Mouse (Mus musculus): ENCODE data around the gene Dgcr2.

Gene Dgcr2

GRCm38 (mm10) chr16:17911052-17911595 is 12.8 kb upstream of the Dgcr2 start, which contains the start of gene Ess2:
Gene Ess2 (minus strand): TSS chr16:17911348.
- DNase-seq (ENCODE audit: low read depth, low spot score) = peak; percentile 94

GRCm38 (mm10) chr16:17896091-17896490 is 2.3 kb downstream of the Dgcr2 start:
- no peak for DNase-seq (ENCODE audit: low read depth, low spot score)

- no peak for DNase-seq (ENCODE audit: low read depth, low spot score)
Measured at GRCm38 (mm10) chr16:17893923-17894322, 4.4 kb downstream of the Dgcr2 start, which contains the start of gene Tssk1. Gene Tssk1 (plus strand): TSS chr16:17894223.

DNA sequence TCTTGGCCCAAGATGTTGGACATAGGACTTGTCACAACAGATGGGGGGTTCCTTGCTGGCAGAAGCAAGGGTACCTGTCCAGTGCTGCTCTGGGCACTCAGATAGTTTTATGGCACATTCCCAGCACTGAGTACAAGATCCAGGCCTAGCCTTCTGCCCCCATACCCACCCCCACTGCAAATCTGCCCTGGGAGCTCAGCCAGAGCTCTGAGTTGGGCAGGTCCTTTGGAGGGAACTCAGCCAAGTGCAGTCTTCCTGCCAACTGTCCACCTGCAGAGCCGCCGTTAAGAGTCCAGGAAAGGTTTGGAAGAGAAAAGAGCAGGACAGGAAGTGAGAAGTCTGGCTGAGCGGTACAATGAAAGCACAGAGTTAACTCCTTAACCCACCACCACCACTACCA is 5.8 kb downstream of the Dgcr2 start:
- DNase-seq (ENCODE audit: low read depth, low spot score) = no peak

GRCm38 (mm10) chr16:17891567-17891959 is 6.8 kb downstream of the Dgcr2 start, which contains the start of gene Gm20518:
Gene Gm20518 (minus strand): TSS chr16:17891671.
- peak; percentile 97 for DNase-seq (ENCODE audit: low read depth, low spot score)

DNA sequence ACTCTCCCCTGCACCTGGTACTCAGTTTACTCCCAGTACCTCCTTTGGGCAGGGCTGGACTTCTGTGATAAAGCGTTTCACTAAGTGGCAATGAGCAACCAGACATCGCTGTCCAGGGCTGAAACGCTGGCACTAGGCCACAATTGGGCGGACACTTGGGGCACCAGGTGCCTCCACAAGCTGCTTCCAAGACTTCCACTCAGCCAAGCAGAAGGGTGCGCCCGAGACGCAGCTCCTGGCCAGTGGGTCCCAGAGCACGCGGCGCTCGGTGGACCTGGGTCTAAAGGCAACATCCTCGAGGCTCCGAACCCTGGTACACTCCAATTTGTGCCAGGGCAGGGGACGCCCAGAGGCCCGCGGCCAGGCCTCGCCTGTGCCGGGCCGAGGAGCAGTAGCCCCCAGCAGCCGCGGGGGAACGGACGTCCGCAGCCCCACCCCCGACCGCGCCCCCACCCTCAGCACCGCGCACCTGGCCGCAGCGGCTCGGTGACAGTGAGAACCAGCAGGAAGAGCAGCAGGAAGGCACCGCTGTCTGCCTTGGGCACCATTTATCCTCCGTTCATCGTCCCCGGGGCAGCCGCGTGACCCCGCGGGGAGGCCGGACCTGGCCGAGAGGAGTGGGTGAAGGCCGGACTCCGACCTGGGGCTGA is 7.3 kb downstream of the Dgcr2 start:
- peak; percentile 66 for DNase-seq (ENCODE audit: low read depth, low spot score)

DNA sequence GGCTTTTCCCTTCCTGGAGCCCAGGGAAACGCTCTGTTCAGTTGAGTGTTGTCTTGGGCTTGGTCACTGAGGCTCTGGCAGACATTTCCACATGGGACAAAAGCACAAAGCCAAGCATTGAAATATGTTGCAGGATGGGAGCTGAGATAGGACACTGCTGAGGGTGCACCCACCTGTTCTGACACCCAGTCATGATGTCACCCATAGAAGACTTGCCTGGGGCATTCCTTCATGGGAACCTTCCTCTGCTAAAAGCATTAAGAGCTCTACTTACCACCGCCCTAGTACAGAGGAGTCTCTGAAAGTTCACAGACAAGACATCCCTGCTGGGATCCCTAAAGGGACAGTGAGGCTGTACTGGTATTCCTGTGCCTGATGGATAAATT is 8.0 kb downstream of the Dgcr2 start:
- peak; percentile 16 for DNase-seq (ENCODE audit: low read depth, low spot score)

- no peak for DNase-seq (ENCODE audit: low read depth, low spot score)
Measured at GRCm38 (mm10) chr16:17889689-17890341, 8.5 kb downstream of the Dgcr2 start.

- DNase-seq (ENCODE audit: low read depth, low spot score) = no peak
Measured at GRCm38 (mm10) chr16:17884116-17884515, 14.2 kb downstream of the Dgcr2 start.

GRCm38 (mm10) chr16:17882196-17882595 is 16.2 kb downstream of the Dgcr2 start:
- DNase-seq (ENCODE audit: low read depth, low spot score) = no peak

DNA sequence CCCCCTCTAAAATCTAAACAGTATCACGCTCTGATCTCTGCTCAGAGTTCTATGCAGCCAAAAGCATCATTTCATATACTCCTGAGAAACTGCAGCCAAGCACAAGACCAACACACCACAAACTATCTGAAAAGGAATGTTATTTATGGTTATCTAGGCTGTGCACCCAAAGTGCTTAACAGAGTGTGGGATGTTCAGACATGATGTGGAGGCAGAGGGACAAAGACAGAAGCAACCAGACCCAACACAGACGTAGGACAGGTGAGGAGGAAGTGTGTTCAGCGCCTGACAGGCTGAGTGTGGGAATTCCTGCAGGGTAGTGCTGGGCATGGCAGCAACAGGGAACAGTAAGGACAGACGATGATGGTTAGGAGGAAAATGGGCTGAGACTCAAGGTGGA is 18.8 kb downstream of the Dgcr2 start:
- no peak for DNase-seq (ENCODE audit: low read depth, low spot score)

- DNase-seq (ENCODE audit: low read depth, low spot score) = no peak
Measured at GRCm38 (mm10) chr16:17876096-17876495, 22.3 kb downstream of the Dgcr2 start.

DNA sequence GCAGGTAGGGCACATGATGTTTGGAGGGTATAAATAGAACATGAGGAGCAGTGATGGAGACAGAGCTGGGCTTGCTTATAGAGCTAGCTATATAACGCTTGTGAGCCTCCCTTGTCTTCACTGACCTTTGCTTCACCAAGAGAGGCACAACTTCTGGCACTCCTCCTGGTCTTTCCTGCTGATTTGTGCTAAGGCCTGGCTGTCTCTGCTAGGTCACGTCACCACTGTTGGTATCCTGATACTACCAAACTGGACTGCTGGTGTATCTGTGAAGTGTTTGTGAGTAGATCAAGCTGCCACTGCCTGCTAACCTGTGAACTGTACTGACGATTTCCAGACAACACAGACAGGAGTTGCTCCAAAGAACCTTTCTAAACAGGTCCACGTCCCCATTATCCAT is 23.2 kb downstream of the Dgcr2 start:
- DNase-seq (ENCODE audit: low read depth, low spot score) = no peak

DNA sequence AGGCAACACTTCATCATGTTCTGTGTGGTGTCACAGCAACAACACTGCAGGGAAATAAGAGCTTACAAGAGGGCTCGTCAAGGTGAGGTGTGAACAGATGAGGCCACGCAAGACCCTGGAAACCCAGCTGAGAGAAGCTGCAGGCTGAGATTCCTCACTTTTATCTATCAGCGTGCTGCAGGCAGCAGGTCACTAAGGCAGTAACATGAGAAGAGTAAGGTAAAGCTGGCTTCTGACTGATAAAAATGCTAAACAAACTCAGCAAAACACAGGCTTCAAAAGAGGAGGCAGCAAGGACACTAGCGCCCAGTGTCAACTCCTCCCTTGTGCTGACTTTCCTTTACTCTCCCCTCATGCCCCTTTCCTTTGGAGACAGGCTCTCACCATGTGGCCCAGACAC is 25.4 kb downstream of the Dgcr2 start:
- no peak for DNase-seq (ENCODE audit: low read depth, low spot score)

- no peak for DNase-seq (ENCODE audit: low read depth, low spot score)
Measured at GRCm38 (mm10) chr16:17871248-17871647, 27.1 kb downstream of the Dgcr2 start.

DNA sequence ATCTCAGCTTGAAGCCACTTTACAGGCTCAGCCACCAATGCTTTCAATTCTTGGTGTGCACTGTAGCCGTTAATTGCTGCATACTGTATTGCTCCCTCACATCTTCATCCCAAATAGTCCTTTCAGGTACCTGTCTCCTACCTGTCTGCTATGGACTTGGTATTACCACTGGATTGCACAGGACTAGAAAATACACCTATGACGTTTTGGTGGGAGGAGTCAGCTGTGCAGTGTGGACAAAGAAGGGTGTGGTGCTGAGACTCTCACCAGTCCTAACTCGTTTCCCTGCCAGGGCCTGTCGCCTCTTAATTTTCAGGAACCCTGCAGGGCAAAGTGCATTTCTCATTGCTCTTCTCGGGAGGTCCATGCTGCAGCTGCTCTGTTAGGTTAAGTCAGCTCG is 32.6 kb downstream of the Dgcr2 start:
- DNase-seq (ENCODE audit: low read depth, low spot score) = no peak

DNA sequence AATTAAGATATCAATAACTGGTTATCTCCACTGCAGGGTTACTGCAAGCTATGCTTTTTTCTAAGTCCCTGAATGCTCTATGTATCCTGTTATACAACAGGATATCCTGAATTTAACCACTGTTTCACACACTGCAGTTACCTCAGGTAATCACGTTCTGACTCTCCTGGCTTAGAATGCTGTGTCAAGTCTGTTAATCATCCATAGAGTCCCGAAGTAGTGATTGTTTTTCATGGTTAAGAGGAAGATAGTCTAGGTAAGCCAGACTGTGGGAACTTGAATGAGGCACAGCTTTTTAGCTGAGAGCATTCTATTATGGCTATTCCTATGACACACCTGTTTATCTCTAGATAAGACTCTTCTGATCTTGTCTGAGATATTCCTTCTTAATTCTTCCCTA is 33.1 kb downstream of the Dgcr2 start:
- DNase-seq (ENCODE audit: low read depth, low spot score) = no peak

DNA sequence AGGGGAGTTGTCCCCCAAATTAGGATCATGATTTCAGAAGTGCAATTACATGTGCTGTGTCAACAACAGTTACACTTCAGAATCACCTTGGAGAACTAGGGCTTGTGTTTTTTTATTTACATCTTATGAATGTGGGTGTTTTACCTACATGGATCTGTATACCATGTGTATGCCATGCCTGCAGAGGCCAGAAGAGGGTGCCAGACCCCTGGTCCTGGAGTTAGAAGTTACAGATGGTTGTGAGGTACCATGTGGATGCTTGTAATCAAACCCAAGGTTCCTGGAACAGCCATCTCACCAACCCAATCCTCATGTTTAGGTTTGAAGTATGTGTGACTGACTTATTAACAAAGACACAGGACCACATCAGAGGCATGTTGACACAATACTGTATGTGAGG is 39.8 kb downstream of the Dgcr2 start:
- peak; percentile 38 for DNase-seq (ENCODE audit: low read depth, low spot score)

- no peak for DNase-seq (ENCODE audit: low read depth, low spot score)
Measured at GRCm38 (mm10) chr16:17857157-17857556, 41.2 kb downstream of the Dgcr2 start.

DNA sequence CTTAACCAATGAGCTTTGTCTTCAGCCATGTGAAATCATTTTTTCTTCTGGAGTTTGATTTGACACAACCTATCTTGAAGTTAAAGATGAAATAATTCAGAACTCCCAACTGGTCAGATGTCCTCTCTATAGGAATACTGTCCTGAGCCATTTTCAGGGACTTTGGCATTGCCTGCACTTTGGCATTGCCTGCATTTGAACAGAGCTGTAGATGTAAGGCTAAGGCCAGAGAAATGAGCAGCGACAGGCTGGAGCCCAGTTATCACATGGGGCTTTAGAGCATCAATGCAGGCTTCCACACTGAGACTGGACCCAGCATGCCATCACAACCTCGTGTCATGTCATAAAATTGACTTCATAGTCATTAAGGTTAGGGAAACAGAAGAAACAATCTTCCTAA is 45.1 kb downstream of the Dgcr2 start:
- no peak for DNase-seq (ENCODE audit: low read depth, low spot score)

DNA sequence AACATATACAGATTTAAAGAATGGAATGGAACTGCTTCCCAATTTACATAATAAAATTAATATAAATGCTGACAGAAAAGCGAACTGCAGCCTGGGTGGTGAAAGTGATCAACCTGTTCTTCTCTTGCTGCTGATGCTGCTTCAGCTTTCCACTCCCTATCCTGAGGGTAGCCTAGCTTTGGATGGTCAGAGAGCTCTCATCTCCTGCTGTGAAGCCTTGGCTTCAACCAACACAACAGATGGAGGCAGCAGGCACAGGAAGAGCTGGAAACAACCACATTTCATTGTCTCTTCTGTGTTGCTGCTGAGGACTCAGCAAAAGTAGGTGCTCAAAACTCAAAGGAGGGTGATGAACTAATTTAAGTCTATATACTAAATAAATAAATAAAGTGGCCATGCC is 46.5 kb downstream of the Dgcr2 start:
- DNase-seq (ENCODE audit: low read depth, low spot score) = no peak

DNA sequence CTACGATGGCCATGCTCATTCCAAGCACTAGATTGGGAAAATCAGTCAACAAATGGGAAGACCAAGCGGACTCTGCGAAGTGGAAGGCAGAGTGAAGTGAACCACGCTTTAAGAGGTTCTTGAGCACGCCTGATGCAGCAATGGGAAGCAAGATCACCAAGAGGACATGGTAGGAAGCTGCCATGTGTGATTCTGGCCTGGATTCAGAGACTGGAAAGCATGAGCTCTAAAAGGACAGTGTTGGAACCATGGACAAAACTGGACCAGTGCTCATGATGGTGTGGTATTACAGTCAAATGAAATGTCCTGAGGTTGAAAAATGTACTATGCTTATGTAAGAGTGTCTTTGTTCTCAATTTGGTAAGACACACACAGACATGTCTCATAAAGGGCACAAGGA is 47.0 kb downstream of the Dgcr2 start:
- DNase-seq (ENCODE audit: low read depth, low spot score) = no peak

GRCm38 (mm10) chr16:17849486-17849885 is 48.9 kb downstream of the Dgcr2 start:
- DNase-seq (ENCODE audit: low read depth, low spot score) = no peak

All from A20 (cell line).